Mouse (Mus musculus) Patski (cell line): ENCODE results near the gene Gm45753. TPM values are rescaled to one million over a fixed set of nuclear protein-coding genes. Genes with fewer than 3 reads are reported as not detected.

Experiments
- ATAC-seq: fragments of 100-300 bp; one replicate; pipeline ENCODE4 v1.8.0; 2021
- CTCF ChIA-PET: fragments of 350-600 bp; sonication (Branson Sonifier 250); formaldehyde crosslinking; loops from one replicate; lab custom pipeline; 2022; ENCODE audit warnings: inconsistent platforms; lab: Charles Lee
- POLR2A ChIA-PET: fragments of 350-600 bp; sonication (Branson Sonifier 250); formaldehyde crosslinking; loops from one replicate; lab custom pipeline; 2022; ENCODE audit warnings: antibody characterized with exemption, inconsistent platforms; lab: Charles Lee
- DNase-seq: peaks from one replicate; pipeline ENCODE4 v3.0.0-alpha.2; 2011; ENCODE audit warnings: low read depth, low spot score
- H3K27me3 ChIP-seq: fragments of 371-371 bp; one replicate; pipeline ENCODE4 v1.5.1; 2021
- CTCF ChIP-seq: fragments of 100-300 bp; IDR thresholded peaks from one replicate; pipeline ENCODE4 v1.5.1; 2021
- in situ Hi-C: fragments of 300-500 bp; cut with MboI; formaldehyde crosslinking; loops from 3 replicates; pipeline ENCODE4 v1.11.1; 2018; ENCODE audit warnings: low pct_unique_long_range_greater_than_20kb, mixed read lengths
- polyA plus RNA-seq: library from polyadenylated mRNA; unstranded; gene quantifications from one replicate; pipeline ENCODE4 v1.2.3, GENCODE M21; 2021

Gene Gm45753
- polyA plus RNA-seq, 1 experiment from 2014 or later, result 0.03 TPM

DNA sequence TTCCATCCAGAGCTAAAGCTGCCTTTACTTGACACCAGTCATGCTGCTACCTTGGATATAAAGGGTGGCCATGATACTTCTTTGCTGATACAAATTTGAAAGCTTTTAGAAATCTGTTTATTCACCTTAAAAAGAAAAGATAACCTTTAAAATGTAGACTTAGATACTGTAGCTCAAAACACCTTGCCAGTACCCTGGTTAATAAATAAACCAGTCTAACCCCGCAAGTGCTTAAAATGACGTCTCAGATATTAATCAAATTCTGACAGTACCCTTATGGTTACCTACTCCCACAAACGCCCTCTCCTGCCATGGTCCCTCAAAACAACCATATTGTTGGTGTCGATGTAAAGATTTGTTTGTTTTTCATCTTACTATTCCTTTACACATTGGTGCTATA is 15.9 kb upstream of the Gm45753 start:
- ChIA-PET CTCF (no interaction called here), POLR2A (no interaction called here)
- DNase-seq (no peak), ATAC-seq (no peak)
- no peak for TF ChIP-seq CTCF
- H3K27me3 ChIP-seq, result no peaks in the 10 kb centered on the region
- in situ Hi-C loops, result no loop called here

DNA sequence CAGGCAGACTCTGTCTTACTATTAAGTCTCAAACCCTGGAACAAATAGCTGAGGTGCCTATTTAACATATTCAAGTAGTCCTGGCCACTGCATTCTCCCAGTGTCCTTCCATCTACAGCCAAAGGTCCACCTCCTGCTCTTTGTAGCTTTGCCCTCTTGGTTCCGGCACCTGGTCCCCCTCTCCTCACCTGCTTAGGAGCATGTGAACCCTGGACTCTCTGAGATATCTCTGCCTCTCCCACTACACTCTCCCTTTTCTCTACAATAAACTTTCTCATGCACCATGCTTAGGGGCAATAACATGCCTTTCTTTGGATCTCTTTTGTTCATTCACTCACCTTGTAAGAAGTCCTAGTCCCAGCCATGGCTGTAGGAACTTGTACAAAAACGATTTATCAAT is 13.1 kb upstream of the Gm45753 start:
- ATAC-seq (no peak), DNase-seq (no peak)
- ChIA-PET POLR2A (no interaction called here), CTCF (no interaction called here)
- in situ Hi-C loops, result no loop called here
- no peak for TF ChIP-seq CTCF
- no peaks in the 10 kb centered on the region for H3K27me3 ChIP-seq

DNA sequence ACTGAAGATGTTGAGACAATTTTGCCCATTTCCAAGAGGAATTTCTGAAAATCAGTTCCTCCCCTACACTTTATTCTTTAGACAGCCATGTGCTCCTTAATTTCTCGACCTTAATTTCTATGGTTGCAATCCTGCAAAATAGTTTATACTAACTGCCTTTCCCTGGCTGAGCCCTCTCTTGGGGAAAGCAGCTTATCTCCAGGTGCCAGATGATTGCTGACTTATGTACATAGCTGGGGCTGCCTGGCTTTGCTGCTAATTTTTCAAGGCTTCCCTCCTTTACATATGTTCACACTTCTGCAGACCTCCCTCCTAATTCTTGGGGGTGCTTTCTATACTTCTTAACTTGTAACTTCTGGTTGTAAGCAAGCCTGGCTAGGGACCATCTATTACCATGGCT is 12.7 kb upstream of the Gm45753 start:
- ChIA-PET CTCF (no interaction called here), POLR2A (no interaction called here)
- TF ChIP-seq CTCF, result no peak
- ATAC-seq (no peak), DNase-seq (no peak)
- H3K27me3 ChIP-seq, result no peaks in the 10 kb centered on the region
- in situ Hi-C loops, result no loop called here

DNA sequence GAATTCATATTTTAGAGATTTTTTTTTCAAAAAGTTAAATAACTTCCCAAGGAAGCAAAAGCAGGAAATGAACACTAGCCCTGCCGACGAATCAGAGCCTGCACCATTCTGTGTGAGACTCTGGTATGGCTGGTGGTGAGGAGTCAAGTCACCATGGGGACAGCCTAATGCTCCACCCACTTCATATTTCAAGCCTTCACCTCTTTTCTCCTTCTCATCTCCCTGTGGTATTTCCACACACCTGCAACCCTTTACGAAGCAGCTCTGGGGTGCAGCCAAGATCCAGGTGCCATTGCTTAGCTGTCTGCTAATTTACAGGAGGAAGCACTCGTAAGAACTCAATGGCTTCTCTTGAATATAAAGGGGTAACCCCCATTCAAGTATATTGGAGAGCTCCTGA is 2.7 kb upstream of the Gm45753 start:
- ChIA-PET POLR2A (no interaction called here), CTCF (no interaction called here)
- in situ Hi-C loops, result no loop called here
- no peak for TF ChIP-seq CTCF
- no peak for ATAC-seq
- H3K27me3 ChIP-seq, result no peaks in the 10 kb centered on the region
- DNase-seq, result no peak

DNA sequence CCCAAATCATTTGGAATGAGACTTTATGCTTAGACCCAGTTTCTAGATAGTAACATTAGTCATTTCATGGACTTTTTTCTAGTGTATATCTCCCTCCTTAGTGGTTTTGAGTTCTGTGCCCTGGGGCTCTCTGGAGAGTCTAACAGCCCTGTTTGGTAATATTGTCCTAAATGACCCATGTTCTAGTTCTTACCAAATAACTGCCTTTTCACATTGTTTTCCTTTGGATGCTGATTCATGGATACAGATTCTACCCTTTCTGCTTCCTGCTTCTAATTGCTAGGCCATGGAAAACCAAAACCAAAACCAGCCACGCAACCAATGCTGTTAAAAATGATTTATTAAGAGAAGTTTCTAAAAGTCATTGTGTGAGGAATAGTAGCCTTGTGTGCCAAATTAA is 2.8 kb downstream of the Gm45753 start:
- ATAC-seq (no peak), DNase-seq (no peak)
- ChIA-PET CTCF (no interaction called here), POLR2A (no interaction called here)
- no peak for TF ChIP-seq CTCF
- H3K27me3 ChIP-seq, result peaks cover 3% of the 10 kb centered on the region
- in situ Hi-C loops, result no loop called here

DNA sequence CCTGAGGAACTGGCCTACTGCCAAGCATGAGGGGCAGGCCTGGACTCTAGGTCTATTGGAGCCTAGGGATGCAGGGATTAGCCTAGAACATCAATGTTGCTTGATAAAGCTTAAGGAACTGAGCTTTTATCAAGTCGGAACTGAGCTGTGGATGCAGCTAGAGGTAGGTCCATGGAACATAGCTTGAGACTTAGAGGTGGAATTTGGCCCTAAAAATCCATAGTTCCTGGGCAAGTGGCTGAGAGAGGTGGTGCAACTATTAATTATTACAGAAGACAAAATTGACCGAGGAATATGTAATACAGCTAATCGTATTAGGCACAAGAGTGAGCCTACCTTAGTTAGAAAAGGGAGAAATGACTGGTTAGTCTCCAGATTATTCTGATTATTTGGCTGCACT is 3.9 kb downstream of the Gm45753 start:
- DNase-seq (no peak), ATAC-seq (no peak)
- H3K27me3 ChIP-seq, result peaks cover 4% of the 10 kb centered on the region
- no peak for TF ChIP-seq CTCF
- CTCF ChIA-PET, result interaction anchor here (1.3 kb wide), 1 partner anchor 13 kb away, joined by 3 read pairs; no protein-coding TSS in a partner anchor
- POLR2A ChIA-PET, result no interaction called here
- in situ Hi-C loops, result no loop called here

DNA sequence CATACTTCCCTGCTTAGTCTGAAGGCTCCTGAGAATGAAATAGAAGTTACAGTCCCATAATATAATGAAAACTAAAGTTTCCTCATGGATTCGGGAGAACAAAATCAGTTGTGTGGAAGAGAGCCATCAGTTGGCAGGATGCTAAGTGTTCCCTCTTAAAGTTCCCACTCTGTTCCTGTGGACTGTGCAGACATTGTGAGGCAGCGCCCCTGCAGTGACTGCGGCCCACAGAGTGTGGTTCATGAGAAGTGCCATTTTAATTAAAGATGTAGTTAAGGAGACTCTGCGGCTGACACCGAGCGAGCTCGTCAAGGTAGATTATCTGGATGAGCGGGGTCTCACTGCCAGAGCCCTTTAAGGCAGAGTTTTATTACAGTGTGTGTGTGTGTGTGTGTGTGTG is 5.9 kb downstream of the Gm45753 start:
- ChIA-PET CTCF (interaction anchor here (0.8 kb wide), 1 partner anchor 66 kb away, joined by 3 read pairs; no protein-coding TSS in a partner anchor), POLR2A (no interaction called here)
- no peak for TF ChIP-seq CTCF
- ATAC-seq (no peak), DNase-seq (no peak)
- peaks cover 4% of the 10 kb centered on the region for H3K27me3 ChIP-seq
- in situ Hi-C loops, result no loop called here

DNA sequence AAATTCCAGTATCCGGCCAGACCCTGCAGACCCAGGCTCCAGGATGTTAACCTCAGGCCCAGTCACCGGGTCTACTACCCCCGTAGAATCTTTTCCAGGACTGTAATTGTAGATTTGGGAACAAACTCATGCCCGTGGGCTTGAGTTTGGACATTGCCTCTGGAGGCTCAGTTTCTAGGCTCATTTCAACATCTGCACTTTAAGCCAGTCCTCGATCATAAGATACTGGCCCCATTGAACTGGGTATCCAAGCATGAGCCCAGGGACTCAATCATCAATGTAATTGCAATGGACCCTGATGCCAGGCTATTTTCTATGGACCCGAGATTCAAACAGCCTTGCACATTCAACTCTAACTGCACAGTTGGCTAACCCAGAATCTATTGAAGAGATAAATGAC is 13.0 kb downstream of the Gm45753 start:
- ChIA-PET CTCF (no interaction called here), POLR2A (no interaction called here)
- ATAC-seq (no peak), DNase-seq (no peak)
- in situ Hi-C loops, result no loop called here
- peaks cover 13% of the 10 kb centered on the region for H3K27me3 ChIP-seq
- no peak for TF ChIP-seq CTCF

DNA sequence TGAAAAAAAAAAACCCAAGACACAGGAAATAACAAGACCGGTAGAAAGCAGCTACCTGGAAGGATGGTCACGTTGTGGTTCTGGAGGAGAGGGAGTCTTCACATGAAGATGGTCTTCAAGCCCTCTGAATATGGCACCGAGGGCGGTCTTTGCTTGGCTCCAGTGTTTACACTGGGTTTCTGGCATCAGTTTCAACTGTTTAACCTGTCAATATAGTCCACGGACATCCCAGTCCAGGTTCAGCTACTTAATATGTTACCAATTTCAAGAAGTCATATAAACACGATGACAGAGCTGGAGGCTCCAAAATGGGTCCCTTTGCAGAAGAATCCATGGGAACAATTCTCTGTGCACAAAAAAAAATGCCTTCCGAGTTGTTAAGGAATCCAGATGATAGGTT is 13.6 kb downstream of the Gm45753 start, which contains the start of gene Klkb1:
Gene Klkb1, minus strand, starts transcription at position 173 of the 400 bp plus-strand sequence.
- ChIA-PET POLR2A (no interaction called here), CTCF (no interaction called here)
- DNase-seq (no peak), ATAC-seq (no peak)
- peaks cover 13% of the 10 kb centered on the region for H3K27me3 ChIP-seq
- TF ChIP-seq CTCF, result no peak
- in situ Hi-C loops, result no loop called here

DNA sequence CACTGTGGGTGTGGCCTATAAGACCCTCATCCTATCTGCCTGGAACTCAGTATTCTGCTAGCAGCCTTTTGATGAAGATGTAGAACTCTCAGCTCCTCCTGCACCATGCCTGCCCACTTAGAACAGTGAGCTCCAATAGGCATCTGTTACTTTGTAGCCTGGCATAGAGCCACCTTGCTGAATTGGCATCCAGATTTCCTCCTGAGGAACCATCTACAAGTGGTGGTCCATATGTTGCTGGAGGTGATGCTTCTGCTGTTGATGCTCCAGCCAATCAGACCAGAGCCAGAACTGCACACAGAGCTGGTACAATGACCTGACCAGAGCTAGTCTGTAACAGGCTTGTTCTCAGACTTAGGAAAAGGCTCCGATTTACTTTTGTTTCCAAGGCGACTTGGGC is 16.5 kb downstream of the Gm45753 start:
- ATAC-seq, result no peak
- CTCF ChIA-PET, result no interaction called here
- in situ Hi-C loops, result no loop called here
- POLR2A ChIA-PET, result no interaction called here
- H3K27me3 ChIP-seq, result peaks cover 32% of the 10 kb centered on the region
- no peak for DNase-seq
- no peak for TF ChIP-seq CTCF

DNA sequence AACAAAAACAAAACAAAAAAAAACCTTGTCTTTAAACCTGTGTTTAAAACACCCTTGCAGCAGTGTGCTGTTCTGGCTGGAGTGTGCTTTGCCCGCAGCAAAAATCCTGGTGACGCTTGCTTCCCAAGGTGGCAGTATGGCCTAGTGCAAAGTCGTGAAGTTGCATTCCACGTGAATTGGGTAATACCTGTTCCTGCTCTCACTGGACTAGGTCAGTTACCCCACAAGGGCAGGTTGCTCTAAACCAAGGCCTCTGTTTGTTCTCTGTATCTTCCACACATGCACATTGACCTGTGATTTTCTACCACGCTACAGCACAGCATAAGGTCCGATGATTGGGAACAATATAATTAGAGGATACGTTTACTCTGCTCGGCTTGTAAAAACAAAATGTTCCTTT is 26.6 kb downstream of the Gm45753 start:
- H3K27me3 ChIP-seq, result peaks cover 1% of the 10 kb centered on the region
- DNase-seq (no peak), ATAC-seq (no peak)
- CTCF ChIA-PET, result no interaction called here
- no peak for TF ChIP-seq CTCF
- in situ Hi-C loops, result no loop called here
- POLR2A ChIA-PET, result no interaction called here

DNA sequence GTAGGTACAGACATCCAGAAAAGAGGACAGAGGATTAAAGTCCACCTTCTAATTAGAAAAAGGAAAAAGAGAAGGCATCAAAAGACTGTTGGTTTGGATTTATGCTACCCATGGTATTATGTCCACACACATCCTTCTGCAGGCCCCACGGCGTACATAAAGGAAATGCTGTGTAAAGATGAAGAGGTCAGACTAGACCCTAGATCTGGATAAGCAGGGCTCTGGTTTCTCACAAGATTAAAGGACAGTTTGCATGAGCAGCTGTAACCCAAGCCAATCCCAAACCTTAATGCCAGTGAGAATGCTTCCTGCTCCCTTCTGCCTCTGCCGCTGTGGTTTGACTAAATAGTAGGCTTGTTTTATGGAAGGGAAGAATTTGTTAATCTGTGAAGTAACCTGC is 30.8 kb downstream of the Gm45753 start:
- in situ Hi-C loops, result no loop called here
- CTCF ChIA-PET, result no interaction called here
- ATAC-seq, result no peak
- TF ChIP-seq CTCF, result no peak
- POLR2A ChIA-PET, result no interaction called here
- no peak for DNase-seq
- peaks cover 12% of the 10 kb centered on the region for H3K27me3 ChIP-seq
